Mouse (Mus musculus) lung, postnatal 0 days (tissue): Measurements from ENCODE around the gene Fstl4.

Source experiments
- CTCF ChIP-seq: IDR thresholded peaks from 2 replicates; pipeline ENCODE4 v1.5.1; 2016; ENCODE audit warnings: antibody characterized with exemption, mild to moderate bottlenecking
- EP300 ChIP-seq: IDR thresholded peaks from 2 replicates; pipeline ENCODE4 v1.6.1; 2016; ENCODE audit warnings: antibody characterized with exemption, mild to moderate bottlenecking, control low read depth

- TF ChIP-seq CTCF = no peak
- TF ChIP-seq EP300 = no peak
Observed at GRCm38 (mm10) chr11:52764894-52765677, 652 bp downstream of the Fstl4 start.
